Mouse (Mus musculus) T-cell, adult 2 months (primary cell): ENCODE data around the gene Sult6b2.

Experiments used
- DNase-seq: peaks from one replicate; pipeline ENCODE4 v3.0.0; 2022; ENCODE audit warnings: low spot score

Sult6b2 gene

GRCm38 (mm10) chr6:142804402-142804801, at the start of gene Sult6b2:
Sult6b2 (minus strand) TSS chr6:142804502.
- DNase-seq: no peak

GRCm38 (mm10) chr6:142852419-142853377, 48.4 kb upstream of the Sult6b2 start:
- no peak for DNase-seq

- no peak for DNase-seq
Measured at GRCm38 (mm10) chr6:142850436-142850835, 46.1 kb upstream of the Sult6b2 start.

GRCm38 (mm10) chr6:142849326-142849725, 45.0 kb upstream of the Sult6b2 start:
- no peak for DNase-seq

- no peak for DNase-seq
Measured at GRCm38 (mm10) chr6:142847914-142848674, 43.8 kb upstream of the Sult6b2 start.

GRCm38 (mm10) chr6:142846855-142847254, 42.6 kb upstream of the Sult6b2 start:
- DNase-seq: no peak

- no peak for DNase-seq
Measured at GRCm38 (mm10) chr6:142845066-142845465, 40.8 kb upstream of the Sult6b2 start.

GRCm38 (mm10) chr6:142844061-142844460, 39.8 kb upstream of the Sult6b2 start:
- DNase-seq: no peak

- DNase-seq: no peak
Measured at GRCm38 (mm10) chr6:142838501-142838900, 34.2 kb upstream of the Sult6b2 start.

GRCm38 (mm10) chr6:142837326-142837725, 33.0 kb upstream of the Sult6b2 start:
- no peak for DNase-seq

- no peak for DNase-seq
Measured at GRCm38 (mm10) chr6:142835726-142836125, 31.4 kb upstream of the Sult6b2 start.

- DNase-seq: no peak
Measured at GRCm38 (mm10) chr6:142834911-142835310, 30.6 kb upstream of the Sult6b2 start.

- no peak for DNase-seq
Measured at GRCm38 (mm10) chr6:142831706-142832105, 27.4 kb upstream of the Sult6b2 start.

- peak; percentile 26 for DNase-seq
Measured at GRCm38 (mm10) chr6:142831243-142831642, 26.9 kb upstream of the Sult6b2 start.

GRCm38 (mm10) chr6:142830221-142830620, 25.9 kb upstream of the Sult6b2 start:
- no peak for DNase-seq

- DNase-seq: no peak
Measured at GRCm38 (mm10) chr6:142825449-142825848, 21.1 kb upstream of the Sult6b2 start.

- no peak for DNase-seq
Measured at GRCm38 (mm10) chr6:142823008-142823787, 18.9 kb upstream of the Sult6b2 start.

GRCm38 (mm10) chr6:142818306-142818705, 14.0 kb upstream of the Sult6b2 start:
- DNase-seq: no peak

- no peak for DNase-seq
Measured at GRCm38 (mm10) chr6:142815513-142815912, 11.2 kb upstream of the Sult6b2 start.

GRCm38 (mm10) chr6:142814495-142814921, 10.2 kb upstream of the Sult6b2 start:
- peak; percentile 82 for DNase-seq

GRCm38 (mm10) chr6:142814011-142814410, 9.7 kb upstream of the Sult6b2 start:
- no peak for DNase-seq

- no peak for DNase-seq
Measured at GRCm38 (mm10) chr6:142812969-142813368, 8.7 kb upstream of the Sult6b2 start.
